Mouse (Mus musculus) neutrophil, adult 5-6 weeks (primary cell): ENCODE results near the gene Pcyox1. TPM values are rescaled to one million over a fixed set of nuclear protein-coding genes. Genes with fewer than 3 reads are reported as not detected.

ENCODE experiments used
- total RNA-seq: library from RNA; stranded (forward); fragments of 200-1000 nt; gene quantifications from 2 replicates; pipeline ENCODE4 v1.2.3, GENCODE M21; 2017

The Pcyox1 gene
- total RNA-seq, 1 experiment from 2014 or later, result 14.5 TPM

Other genes with a start within 250 kb of the Pcyox1 start
- 1.3 TPM in 1 of 2 replicates, not detected in the other for gene Tgfa, start 201.9 kb downstream of the Pcyox1 start, total RNA-seq
- 15.3 and 23.0 TPM in 2 replicates for gene Fam136a, start 31.5 kb downstream of the Pcyox1 start, total RNA-seq
- gene Snrpg, start 25.9 kb downstream of the Pcyox1 start, total RNA-seq, result 30.7 and 39.0 TPM in 2 replicates
- 146 and 162 TPM in 2 replicates for gene Tia1, start 7.1 kb upstream of the Pcyox1 start, total RNA-seq
- 1.2 TPM in 1 of 2 replicates, not detected in the other for gene Gm44790, start 29.5 kb upstream of the Pcyox1 start, total RNA-seq
- gene C87436, start 41.2 kb upstream of the Pcyox1 start, total RNA-seq, result 46.2 and 53.4 TPM in 2 replicates
- gene Pcbp1, start 129.2 kb upstream of the Pcyox1 start, total RNA-seq, result 35.6 and 38.3 TPM in 2 replicates
- 195 and 207 TPM in 2 replicates for gene Asprv1, start 231.0 kb upstream of the Pcyox1 start, total RNA-seq